Mouse (Mus musculus): ENCODE measurements around the gene Rbfox2. TPM values are rescaled to one million over a fixed set of nuclear protein-coding genes. Genes with fewer than 3 reads are reported as not detected.

Rbfox2 gene
- polyA plus RNA-seq, 1 experiment from 2014 or later, result 0.27 TPM

- Histone ChIP-seq H3K27ac (no peak overlapping the region), H3K79me2 (ENCODE audit: inconsistent target) (no peaks in the 10 kb centered on the region)
- WGBS (ENCODE audit: missing documents), result 77% methylated on average over 1 of the region's 1 CpGs
Observed at GRCm38 (mm10) chr15:77053021-77053420, 253.8 kb downstream of the Rbfox2 start.

DNA sequence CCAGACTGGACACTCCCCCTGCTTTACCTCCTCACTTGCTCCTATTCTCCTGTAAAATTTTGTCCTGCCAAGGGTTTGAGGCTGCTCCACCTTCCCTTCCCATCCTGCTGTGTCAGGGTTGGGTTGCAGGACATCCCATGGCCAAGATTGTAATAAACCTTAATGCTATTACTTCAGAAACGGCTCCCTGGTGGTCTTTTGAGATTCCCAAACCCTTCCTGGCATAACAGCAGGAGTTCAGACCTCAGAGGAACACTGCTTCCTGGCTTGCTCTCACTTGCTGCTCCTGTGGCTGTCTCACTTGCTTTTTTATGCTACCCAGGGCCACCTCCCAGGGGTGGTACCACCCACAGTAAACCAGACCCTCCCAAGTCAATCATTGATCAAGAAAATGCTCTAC, 254.6 kb downstream of the Rbfox2 start:
- no peaks in the 10 kb centered on the region for H3K36me3 ChIP-seq (ENCODE audit: inconsistent target)
- H3K79me2 ChIP-seq (ENCODE audit: inconsistent target), result no peaks in the 10 kb centered on the region
- H3K27ac ChIP-seq, result no peak overlapping the region
- WGBS (ENCODE audit: missing documents), result 28% methylated on average over 1 of the region's 1 CpGs
- H3K4me3 ChIP-seq (ENCODE audit: inconsistent target), result no peak overlapping the region

More at GRCm38 (mm10) chr15:77053021-77053420, 253.8 kb downstream of the Rbfox2 start:
- H3K4me3 ChIP-seq (ENCODE audit: inconsistent target), result no peak overlapping the region
- H3K36me3 ChIP-seq (ENCODE audit: inconsistent target), result no peaks in the 10 kb centered on the region

- Histone ChIP-seq H3K4me3 (ENCODE audit: inconsistent target) (no peak within 1 kb of the TSS), H3K27ac (no peak within 1 kb of the TSS), H3K79me2 (ENCODE audit: inconsistent target) (no peaks in the 10 kb centered on the region), H3K36me3 (ENCODE audit: inconsistent target) (no peaks in the 10 kb centered on the region)
- WGBS (ENCODE audit: missing documents), result 96% methylated on average over 10 of the region's 10 CpGs
Observed at GRCm38 (mm10) chr15:77050570-77050969, 256.2 kb downstream of the Rbfox2 start, which contains the start of gene Mb. Mb (minus strand) TSS chr15:77050670.

DNA sequence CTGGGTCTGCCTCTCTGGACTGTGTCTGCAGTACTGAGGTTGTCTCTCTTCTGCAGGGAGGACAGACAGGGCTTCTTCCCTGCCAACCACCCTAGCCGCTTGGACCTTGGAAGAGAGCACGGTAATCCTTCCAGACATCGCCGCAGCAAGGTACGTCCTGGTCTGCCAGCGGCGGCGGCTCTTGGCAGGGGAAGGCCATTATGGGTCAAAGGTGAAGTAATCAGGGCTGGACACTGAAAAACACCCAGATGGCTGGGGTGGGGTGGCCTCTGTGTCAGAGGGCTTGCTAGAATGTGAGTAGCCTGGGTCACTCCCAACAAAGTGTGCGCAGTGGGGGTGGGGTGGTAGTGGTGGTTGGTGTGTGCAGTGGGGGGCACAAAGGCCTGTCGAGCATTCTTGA, 261.2 kb downstream of the Rbfox2 start:
- Histone ChIP-seq H3K36me3 (ENCODE audit: inconsistent target) (no peaks in the 10 kb centered on the region), H3K27ac (no peak overlapping the region), H3K4me3 (ENCODE audit: inconsistent target) (no peak overlapping the region), H3K79me2 (ENCODE audit: inconsistent target) (no peaks in the 10 kb centered on the region)
- 79% methylated on average over 10 of the region's 10 CpGs for WGBS (ENCODE audit: missing documents)

GRCm38 (mm10) chr15:77044597-77045320, 262.0 kb downstream of the Rbfox2 start, which contains the start of gene Apol6:
Apol6 (plus strand) TSS chr15:77044729.
- no peak within 1 kb of the TSS for H3K27ac ChIP-seq
- no peaks in the 10 kb centered on the region for H3K36me3 ChIP-seq (ENCODE audit: inconsistent target)
- WGBS (ENCODE audit: missing documents), result 85% methylated on average over 12 of the region's 12 CpGs
- H3K79me2 ChIP-seq (ENCODE audit: inconsistent target), result no peaks in the 10 kb centered on the region
- no peak within 1 kb of the TSS for H3K4me3 ChIP-seq (ENCODE audit: inconsistent target)

DNA sequence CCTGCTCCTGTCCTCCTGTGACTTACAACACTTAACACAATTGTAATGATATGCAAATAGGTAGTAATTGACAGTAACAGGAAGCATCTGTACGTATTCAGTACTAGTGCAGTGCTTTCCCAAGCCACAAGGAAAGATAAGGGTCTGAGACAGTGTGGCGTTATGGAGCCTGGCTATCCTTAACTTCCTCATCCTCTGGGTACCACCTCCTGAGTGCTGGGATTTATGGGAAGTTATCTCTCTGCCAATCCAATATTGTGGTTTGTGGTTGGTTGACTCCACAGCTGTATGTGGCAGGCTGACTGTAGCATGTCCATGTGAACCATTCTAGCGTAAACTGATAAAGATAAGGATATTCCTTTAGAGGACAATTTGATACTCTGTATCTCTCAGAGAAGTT, 266.0 kb downstream of the Rbfox2 start:
- 8% methylated on average over 3 of the region's 3 CpGs for WGBS (ENCODE audit: missing documents)
- H3K27ac ChIP-seq, result no peak overlapping the region
- H3K36me3 ChIP-seq (ENCODE audit: inconsistent target), result no peaks in the 10 kb centered on the region

DNA sequence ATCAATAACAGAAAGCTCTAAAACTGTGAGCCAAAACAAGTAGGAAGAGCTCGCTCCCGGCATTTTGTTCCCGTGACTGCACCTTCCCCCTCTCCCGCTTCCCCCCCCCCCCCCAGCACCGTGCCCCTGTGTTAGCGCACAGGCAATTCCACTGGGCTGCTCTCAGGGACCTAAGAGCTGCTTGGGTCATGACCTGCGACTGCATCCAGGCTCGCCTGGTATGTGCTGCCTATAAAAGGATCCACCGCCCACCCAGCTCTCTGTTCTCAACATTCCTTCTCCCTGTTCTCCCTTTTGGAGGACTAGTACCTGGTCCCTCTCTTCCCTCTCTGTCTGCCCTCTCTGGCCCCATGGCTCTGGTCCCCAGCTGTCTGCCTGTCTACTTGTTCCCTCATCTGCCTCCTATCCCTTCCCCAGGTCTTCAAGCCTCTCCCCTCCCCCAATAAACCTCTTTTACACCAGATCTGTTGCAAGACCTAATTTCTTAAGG, 267.5 kb downstream of the Rbfox2 start:
- 88% methylated on average over 3 of the region's 9 CpGs for WGBS (ENCODE audit: missing documents)
- Histone ChIP-seq H3K79me2 (ENCODE audit: inconsistent target) (no peaks in the 10 kb centered on the region), H3K27ac (no peak overlapping the region), H3K4me3 (ENCODE audit: inconsistent target) (no peak overlapping the region), H3K36me3 (ENCODE audit: inconsistent target) (no peaks in the 10 kb centered on the region)

More for the DNA sequence above, 266.0 kb downstream of the Rbfox2 start:
- Histone ChIP-seq H3K79me2 (ENCODE audit: inconsistent target) (no peaks in the 10 kb centered on the region), H3K4me3 (ENCODE audit: inconsistent target) (no peak overlapping the region)

- H3K4me3 ChIP-seq (ENCODE audit: inconsistent target), result no peak overlapping the region
- H3K27ac ChIP-seq, result no peak overlapping the region
- no peaks in the 10 kb centered on the region for H3K79me2 ChIP-seq (ENCODE audit: inconsistent target)
- no peaks in the 10 kb centered on the region for H3K36me3 ChIP-seq (ENCODE audit: inconsistent target)
- WGBS (ENCODE audit: missing documents), result 21% methylated on average over 11 of the region's 11 CpGs
Observed at GRCm38 (mm10) chr15:77037278-77038161, 269.3 kb downstream of the Rbfox2 start.

- Histone ChIP-seq H3K79me2 (ENCODE audit: inconsistent target) (no peaks in the 10 kb centered on the region), H3K27ac (no peak overlapping the region), H3K4me3 (ENCODE audit: inconsistent target) (no peak overlapping the region), H3K36me3 (ENCODE audit: inconsistent target) (no peaks in the 10 kb centered on the region)
- 83% methylated on average over 2 of the region's 2 CpGs for WGBS (ENCODE audit: missing documents)
Observed at GRCm38 (mm10) chr15:77036989-77037277, 269.9 kb downstream of the Rbfox2 start.

GRCm38 (mm10) chr15:77036320-77036988, 270.4 kb downstream of the Rbfox2 start:
- Histone ChIP-seq H3K79me2 (ENCODE audit: inconsistent target) (no peaks in the 10 kb centered on the region), H3K4me3 (ENCODE audit: inconsistent target) (no peak overlapping the region), H3K36me3 (ENCODE audit: inconsistent target) (no peaks in the 10 kb centered on the region), H3K27ac (no peak overlapping the region)
- 91% methylated on average over 11 of the region's 11 CpGs for WGBS (ENCODE audit: missing documents)

- no peaks in the 10 kb centered on the region for H3K79me2 ChIP-seq (ENCODE audit: inconsistent target)
- no peak overlapping the region for H3K4me3 ChIP-seq (ENCODE audit: inconsistent target)
- no peaks in the 10 kb centered on the region for H3K36me3 ChIP-seq (ENCODE audit: inconsistent target)
- H3K27ac ChIP-seq, result no peak overlapping the region
- 85% methylated on average over 3 of the region's 3 CpGs for WGBS (ENCODE audit: missing documents)
Observed at GRCm38 (mm10) chr15:77035643-77036042, 271.2 kb downstream of the Rbfox2 start.

DNA sequence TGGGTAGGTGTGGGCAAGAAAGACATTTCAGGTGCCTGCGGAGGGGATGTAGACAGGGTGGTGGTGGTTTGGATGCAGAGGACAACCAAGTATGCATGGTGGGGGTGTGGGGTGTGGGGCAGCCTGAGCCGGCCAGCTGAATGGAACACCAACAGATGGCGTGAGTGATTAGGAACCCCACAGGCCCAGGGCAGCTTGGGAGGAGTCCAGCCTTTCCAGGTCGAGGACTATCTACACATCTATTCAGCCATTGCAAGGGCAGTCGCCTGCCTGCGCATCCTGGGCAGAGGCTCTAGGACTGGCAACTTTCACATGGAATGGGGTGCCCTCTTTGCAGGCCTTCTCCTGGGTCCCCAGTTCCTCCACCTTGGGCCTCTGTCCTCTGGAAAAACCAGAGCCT, 272.3 kb downstream of the Rbfox2 start:
- WGBS (ENCODE audit: missing documents), result 85% methylated on average over 6 of the region's 6 CpGs
- Histone ChIP-seq H3K79me2 (ENCODE audit: inconsistent target) (no peaks in the 10 kb centered on the region), H3K27ac (no peak overlapping the region), H3K4me3 (ENCODE audit: inconsistent target) (no peak overlapping the region), H3K36me3 (ENCODE audit: inconsistent target) (no peaks in the 10 kb centered on the region)

DNA sequence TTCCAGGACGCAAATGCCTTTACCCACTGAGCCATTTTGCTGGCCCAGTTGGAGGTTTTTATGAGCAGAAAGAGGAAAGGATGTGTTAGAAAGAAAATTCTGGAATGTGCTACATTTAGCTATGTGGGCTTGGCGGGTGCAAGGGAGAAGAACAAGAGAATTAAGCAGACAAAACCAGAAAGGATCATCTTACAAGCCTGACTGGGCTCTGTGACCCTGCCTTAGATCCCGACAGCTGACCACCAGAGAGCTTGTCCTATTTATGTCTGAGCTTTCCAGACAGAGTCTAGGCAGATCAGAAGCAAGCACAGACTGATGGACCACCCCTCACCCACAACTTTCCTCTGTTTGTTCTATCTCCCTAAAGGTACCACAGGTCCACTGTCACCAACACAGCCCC, 275.5 kb downstream of the Rbfox2 start:
- H3K27ac ChIP-seq, result no peak overlapping the region
- H3K4me3 ChIP-seq (ENCODE audit: inconsistent target), result no peak overlapping the region
- 82% methylated on average over 2 of the region's 3 CpGs for WGBS (ENCODE audit: missing documents)
- H3K36me3 ChIP-seq (ENCODE audit: inconsistent target), result no peaks in the 10 kb centered on the region
- no peaks in the 10 kb centered on the region for H3K79me2 ChIP-seq (ENCODE audit: inconsistent target)

DNA sequence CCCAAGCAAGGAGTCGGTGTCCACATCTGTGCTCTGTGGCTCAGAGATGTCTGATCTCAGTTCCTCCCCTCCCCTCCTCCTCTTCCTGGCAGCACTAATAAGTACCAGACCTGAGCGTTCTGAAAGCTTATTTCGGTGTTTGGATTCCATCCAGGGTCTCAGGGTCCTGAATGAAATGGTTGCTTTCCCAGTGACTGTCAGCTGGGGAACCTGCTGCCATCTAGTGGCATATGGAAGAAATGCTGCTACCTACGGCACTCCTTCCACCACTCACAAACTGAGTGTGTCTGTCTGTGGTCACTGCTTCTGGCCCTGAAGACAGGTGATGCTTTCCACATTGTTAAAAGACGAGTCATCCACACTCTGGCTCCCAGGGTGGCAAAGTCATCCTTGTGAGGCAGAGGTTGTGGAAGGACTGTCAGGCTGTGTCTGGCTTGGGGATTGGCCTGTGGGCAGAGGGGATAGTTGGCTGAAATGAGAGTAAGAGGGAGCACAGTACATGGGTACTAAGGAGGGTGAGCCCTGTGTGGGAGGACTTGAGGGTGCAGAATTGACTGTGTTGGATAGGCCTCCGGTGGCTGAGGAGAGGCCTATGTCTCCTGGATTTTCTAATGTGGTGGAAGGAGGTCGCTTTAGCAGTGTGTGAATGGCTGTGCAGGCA, 277.3 kb downstream of the Rbfox2 start:
- Histone ChIP-seq H3K79me2 (ENCODE audit: inconsistent target) (no peaks in the 10 kb centered on the region), H3K36me3 (ENCODE audit: inconsistent target) (no peaks in the 10 kb centered on the region), H3K4me3 (ENCODE audit: inconsistent target) (no peak overlapping the region), H3K27ac (no peak overlapping the region)
- WGBS (ENCODE audit: missing documents), result 35% methylated on average over 7 of the region's 7 CpGs

Measured in macrophage (primary cell).